Mouse (Mus musculus): ENCODE results near the gene Rmi2. TPM values are rescaled to one million over a fixed set of nuclear protein-coding genes. Genes with fewer than 3 reads are reported as not detected.

Gene Rmi2
- polyA plus RNA-seq, 1 experiment from 2014 or later: 3.7 TPM

DNA sequence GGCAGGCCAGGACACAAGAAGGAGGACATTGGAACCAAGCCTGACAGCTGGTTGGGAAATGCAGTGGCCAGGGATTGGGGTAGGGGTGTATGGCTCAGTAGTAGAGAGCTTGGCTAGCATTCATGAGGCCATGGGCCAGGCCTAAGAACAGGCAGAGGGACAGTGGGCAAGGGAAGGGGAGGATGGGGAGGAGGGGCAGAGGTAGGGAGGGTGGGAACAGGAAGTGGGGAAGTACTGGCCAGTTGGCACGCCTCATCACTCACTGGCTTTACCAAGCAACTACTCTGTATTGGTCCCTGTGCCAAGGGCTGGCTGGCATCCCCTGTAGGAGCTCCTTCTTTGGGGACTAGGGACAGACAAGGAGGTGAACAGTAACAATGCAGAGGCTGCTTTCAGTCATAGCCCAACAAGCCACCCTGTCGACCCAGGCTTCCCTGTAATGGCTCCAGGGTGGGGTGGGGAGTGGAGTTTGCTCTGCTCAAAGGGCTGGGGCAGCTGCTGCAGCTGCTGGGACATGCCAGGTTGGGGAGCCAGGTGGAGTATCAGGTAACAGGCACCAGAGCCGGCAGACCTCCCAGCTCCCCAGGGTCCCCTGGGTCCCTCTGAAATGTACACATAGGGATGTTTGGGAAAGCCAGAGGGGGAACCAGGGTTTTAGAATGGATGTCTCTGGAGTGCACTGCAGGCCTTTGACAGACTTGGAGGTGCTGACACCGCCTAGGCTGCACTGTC is 46.5 kb downstream of the Rmi2 start:
- no peak for DNase-seq (ENCODE audit: low spot score)
- peaks cover 13% of the 10 kb centered on the region for H3K4me1 ChIP-seq
- no peak overlapping the region for H3K4me3 ChIP-seq
- H3K27me3 ChIP-seq (ENCODE audit: insufficient read depth, poor library complexity, severe bottlenecking): peaks cover 7% of the 10 kb centered on the region
- no peaks in the 10 kb centered on the region for H3K9me3 ChIP-seq
- 54% methylated on average over 4 of the region's 4 CpGs for WGBS
- H3K36me3 ChIP-seq: no peaks in the 10 kb centered on the region
- 0 out of 2 replicates have a peak overlapping the region, but pooled peaks have one; percentile 13 for H3K27ac ChIP-seq

DNA sequence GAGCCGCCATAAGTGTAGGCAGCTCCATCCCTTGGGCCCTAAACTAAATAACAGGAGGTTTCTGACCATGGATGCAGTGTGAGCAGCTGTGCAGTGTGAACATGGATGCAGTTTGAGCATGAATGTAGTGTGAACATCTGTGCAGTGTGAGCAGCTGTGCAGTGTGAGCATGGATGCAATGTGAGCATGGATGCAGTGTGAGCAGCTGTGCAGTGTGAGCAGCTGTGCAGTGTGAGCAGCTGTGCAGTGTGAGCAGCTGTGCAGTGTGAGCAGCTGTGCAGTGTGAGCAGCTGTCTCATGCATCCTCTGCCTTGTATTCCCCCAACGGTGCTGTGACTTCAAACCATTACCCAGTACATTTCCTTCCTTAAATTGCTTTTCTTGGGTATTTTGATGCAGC is 52.6 kb downstream of the Rmi2 start:
- Histone ChIP-seq H3K27ac (no peak overlapping the region), H3K4me1 (no peaks in the 10 kb centered on the region), H3K36me3 (no peaks in the 10 kb centered on the region), H3K4me3 (no peak overlapping the region), H3K27me3 (ENCODE audit: insufficient read depth, poor library complexity, severe bottlenecking) (no peaks in the 10 kb centered on the region), H3K9me3 (no peaks in the 10 kb centered on the region)
- DNase-seq (ENCODE audit: low spot score): no peak
- 87% methylated on average over 2 of the region's 2 CpGs for WGBS

DNA sequence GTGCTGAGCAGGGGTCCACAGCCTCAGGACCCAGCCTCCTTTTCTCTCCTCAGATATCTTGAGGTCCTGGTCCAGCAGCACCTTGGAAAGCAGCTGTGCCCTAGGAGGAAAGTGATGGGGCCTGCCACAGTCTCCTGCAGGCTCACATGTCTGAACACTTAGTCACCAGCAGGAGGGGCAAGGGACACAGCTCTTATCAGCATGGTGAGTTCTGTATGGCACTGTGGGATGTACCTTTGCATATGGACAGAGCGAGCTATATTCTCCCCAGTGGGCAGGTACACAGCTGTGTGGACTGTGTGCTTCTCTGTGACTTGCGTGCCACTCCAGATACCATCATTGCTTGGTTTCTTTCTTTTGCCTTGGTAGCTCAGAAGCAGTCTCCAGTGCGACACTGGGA is 55.5 kb downstream of the Rmi2 start:
- no peaks in the 10 kb centered on the region for H3K36me3 ChIP-seq
- no peak overlapping the region for H3K4me3 ChIP-seq
- H3K4me1 ChIP-seq: peaks cover 8% of the 10 kb centered on the region
- DNase-seq (ENCODE audit: low spot score): no peak
- WGBS: 84% methylated on average over 3 of the region's 3 CpGs
- H3K9me3 ChIP-seq: no peaks in the 10 kb centered on the region
- H3K27ac ChIP-seq: no peak overlapping the region
- no peaks in the 10 kb centered on the region for H3K27me3 ChIP-seq (ENCODE audit: insufficient read depth, poor library complexity, severe bottlenecking)

DNA sequence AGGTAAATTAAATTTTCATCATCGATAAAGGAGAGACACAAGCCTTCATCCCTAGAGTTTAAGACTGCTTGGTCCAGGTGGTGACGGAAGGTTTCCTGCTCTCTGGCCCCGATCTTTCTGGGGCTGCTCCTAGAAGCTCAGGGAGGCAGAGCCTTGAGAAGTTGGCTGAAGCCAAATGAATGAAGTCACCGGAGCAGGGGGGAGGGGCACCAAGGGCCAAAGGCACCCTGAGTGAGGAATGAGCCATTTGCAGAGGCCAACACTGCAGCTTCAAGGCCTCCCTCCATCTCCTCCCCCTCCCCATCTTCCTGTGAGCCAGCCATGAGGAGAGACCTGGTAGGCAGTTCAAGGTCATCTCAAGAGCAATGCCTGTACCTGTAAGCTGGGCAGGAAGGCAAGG is 58.3 kb downstream of the Rmi2 start:
- WGBS: 56% methylated on average over 4 of the region's 4 CpGs
- Histone ChIP-seq H3K27me3 (ENCODE audit: insufficient read depth, poor library complexity, severe bottlenecking) (no peaks in the 10 kb centered on the region), H3K36me3 (no peaks in the 10 kb centered on the region), H3K4me1 (peaks cover 13% of the 10 kb centered on the region), H3K9me3 (no peaks in the 10 kb centered on the region; the same call in 1 of the 2 replicates), H3K27ac (no peak overlapping the region), H3K4me3 (no peak overlapping the region)
- no peak for DNase-seq (ENCODE audit: low spot score)

DNA sequence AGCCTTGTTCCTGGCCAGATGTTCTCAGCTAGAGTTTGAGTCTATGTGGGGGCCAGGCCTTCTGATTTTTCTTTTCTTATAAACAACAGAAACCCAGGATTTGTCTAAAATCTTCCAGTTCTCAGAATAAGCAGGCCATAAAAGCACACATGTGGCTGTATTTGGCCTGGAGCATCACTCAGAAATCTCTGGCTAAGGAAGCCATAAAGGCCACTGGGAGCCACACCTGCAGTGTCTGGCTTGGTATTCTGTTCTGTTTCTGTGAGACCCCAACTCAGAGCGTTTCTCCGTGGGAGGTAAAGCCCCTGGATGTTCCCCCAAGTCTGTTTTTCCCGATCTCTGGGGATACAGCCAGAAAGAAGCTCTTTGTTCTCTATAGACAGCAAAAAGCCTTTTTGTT is 61.0 kb downstream of the Rmi2 start:
- no peaks in the 10 kb centered on the region for H3K27me3 ChIP-seq (ENCODE audit: insufficient read depth, poor library complexity, severe bottlenecking)
- H3K36me3 ChIP-seq: no peaks in the 10 kb centered on the region
- H3K4me3 ChIP-seq: no peak overlapping the region
- WGBS: 84% methylated on average over 3 of the region's 3 CpGs
- no peak overlapping the region for H3K27ac ChIP-seq
- no peaks in the 10 kb centered on the region; the same call in 1 of the 2 replicates for H3K9me3 ChIP-seq
- peaks cover 16% of the 10 kb centered on the region for H3K4me1 ChIP-seq
- DNase-seq (ENCODE audit: low spot score): no peak

DNA sequence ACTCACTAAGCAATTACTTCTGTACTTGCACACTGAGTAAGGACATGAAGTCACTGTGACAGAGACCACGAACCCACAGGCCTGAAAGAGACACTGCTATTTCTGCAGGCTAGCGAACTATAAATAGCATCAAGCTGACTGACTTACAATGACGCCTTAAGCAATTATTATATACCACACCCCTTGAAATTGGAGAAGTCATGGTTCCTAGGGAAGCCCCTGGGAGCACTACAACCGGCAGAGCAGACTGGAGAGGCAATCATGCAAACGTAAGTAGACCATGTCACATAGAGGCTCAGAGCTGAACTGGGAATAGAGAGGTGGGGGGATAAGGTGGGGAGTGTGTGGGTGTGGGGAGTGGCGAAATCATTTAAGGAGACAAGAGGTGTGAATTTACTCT is 62.5 kb downstream of the Rmi2 start:
- H3K9me3 ChIP-seq: no peaks in the 10 kb centered on the region; the same call in 1 of the 2 replicates
- no peak for DNase-seq (ENCODE audit: low spot score)
- peaks cover 31% of the 10 kb centered on the region for H3K4me1 ChIP-seq
- 53% methylated on average over 6 of the region's 6 CpGs for WGBS
- H3K27me3 ChIP-seq (ENCODE audit: insufficient read depth, poor library complexity, severe bottlenecking): no peaks in the 10 kb centered on the region
- H3K4me3 ChIP-seq: no peak overlapping the region
- no peak overlapping the region for H3K27ac ChIP-seq
- no peaks in the 10 kb centered on the region for H3K36me3 ChIP-seq

DNA sequence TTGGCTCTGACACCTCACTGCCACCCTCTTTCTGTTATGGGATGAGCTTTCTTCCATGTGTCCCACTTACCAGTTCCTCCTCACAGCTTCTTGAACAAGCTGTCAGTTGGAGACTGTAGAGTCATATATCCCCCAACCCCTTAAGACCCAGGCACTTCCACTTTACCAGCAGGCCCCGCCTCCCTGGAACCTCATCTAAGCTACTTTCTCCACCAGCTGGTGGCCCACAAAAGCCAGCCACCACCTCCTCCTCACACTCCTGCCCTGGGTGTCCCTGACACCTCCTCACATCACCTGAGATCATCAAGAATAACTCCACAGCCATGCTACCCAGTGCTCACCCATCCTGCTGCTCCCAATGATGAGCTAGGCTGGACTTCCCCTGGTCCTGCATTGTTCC is 65.9 kb downstream of the Rmi2 start:
- Histone ChIP-seq H3K4me3 (no peak overlapping the region), H3K27me3 (ENCODE audit: insufficient read depth, poor library complexity, severe bottlenecking) (no peaks in the 10 kb centered on the region), H3K27ac (no peak overlapping the region), H3K36me3 (no peaks in the 10 kb centered on the region), H3K4me1 (peaks cover 33% of the 10 kb centered on the region), H3K9me3 (no peaks in the 10 kb centered on the region; the same call in 1 of the 2 replicates)
- 77% methylated on average over 1 of the region's 1 CpGs for WGBS
- no peak for DNase-seq (ENCODE audit: low spot score)

DNA sequence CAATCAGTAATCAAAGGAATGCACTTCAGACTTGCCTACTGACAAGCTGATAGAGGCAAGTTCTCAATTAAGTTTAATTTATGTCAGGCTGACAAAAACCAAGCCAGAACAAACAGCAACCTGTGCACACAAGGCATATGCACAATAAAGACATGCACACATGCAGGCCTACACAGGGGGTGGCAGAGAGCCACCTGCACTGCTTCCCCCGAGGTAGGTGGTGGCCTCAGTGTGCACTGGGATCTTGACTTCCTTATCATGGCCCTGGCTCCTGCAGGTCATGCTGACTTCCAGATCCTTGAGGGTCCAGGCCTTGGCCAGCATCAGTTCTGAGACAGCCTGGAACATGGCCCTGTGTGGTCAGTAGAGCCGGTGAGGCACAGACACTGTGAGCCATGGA is 67.1 kb downstream of the Rmi2 start:
- Histone ChIP-seq H3K27ac (peak overlapping the region; percentile 10; the same call in 1 of the 2 replicates), H3K36me3 (no peaks in the 10 kb centered on the region), H3K4me1 (peaks cover 35% of the 10 kb centered on the region), H3K27me3 (ENCODE audit: insufficient read depth, poor library complexity, severe bottlenecking) (no peaks in the 10 kb centered on the region), H3K9me3 (no peaks in the 10 kb centered on the region; the same call in 1 of the 2 replicates), H3K4me3 (no peak overlapping the region)
- 56% methylated on average over 2 of the region's 2 CpGs for WGBS
- DNase-seq (ENCODE audit: low spot score): no peak

DNA sequence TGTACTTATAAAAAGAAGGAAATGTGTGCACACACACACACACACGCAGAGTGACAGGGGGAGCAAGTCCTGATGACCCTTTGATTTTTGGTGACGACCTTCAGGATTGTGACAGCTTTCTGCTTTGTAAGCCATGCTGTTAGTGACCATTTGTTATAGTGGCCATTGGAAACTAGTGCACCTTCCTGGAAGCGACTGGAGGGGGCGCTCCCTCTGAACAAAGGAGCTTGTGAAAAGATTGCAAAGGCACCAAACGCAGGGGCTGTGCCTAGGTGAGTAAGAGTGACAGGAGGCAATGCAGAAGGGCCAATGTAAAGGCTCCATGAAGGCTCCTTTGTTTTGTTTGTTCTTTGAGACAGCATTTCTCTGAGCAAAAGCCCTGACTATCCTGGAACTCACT is 68.0 kb downstream of the Rmi2 start:
- Histone ChIP-seq H3K9me3 (no peaks in the 10 kb centered on the region), H3K4me3 (no peak overlapping the region), H3K27me3 (ENCODE audit: insufficient read depth, poor library complexity, severe bottlenecking) (no peaks in the 10 kb centered on the region), H3K36me3 (no peaks in the 10 kb centered on the region), H3K27ac (no peak overlapping the region), H3K4me1 (peaks cover 30% of the 10 kb centered on the region)
- DNase-seq (ENCODE audit: low spot score): no peak
- WGBS: 51% methylated on average over 5 of the region's 5 CpGs

DNA sequence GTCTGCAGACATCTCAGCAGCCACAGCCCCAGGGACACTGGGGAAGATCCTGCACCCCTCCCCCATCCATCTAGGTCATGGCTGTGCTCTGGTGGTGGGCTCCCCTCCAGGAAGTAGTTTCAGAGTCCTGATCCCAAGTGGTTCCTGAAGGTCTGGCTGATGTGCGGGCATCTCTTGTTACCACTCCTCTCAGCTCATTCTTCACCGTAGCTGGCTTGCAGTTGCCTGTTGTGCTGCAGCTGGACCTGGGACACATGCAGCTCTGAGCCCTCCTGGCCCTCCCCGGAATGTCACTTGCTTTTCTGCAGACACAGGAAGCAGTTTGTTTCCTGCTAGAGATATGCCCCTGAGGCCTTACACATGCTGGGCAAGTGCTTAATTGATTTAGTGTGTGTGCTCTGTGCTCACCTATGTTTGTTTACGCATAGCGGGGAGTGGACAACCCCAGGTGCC is 70.8 kb downstream of the Rmi2 start:
- Histone ChIP-seq H3K36me3 (no peaks in the 10 kb centered on the region), H3K4me1 (peaks cover 39% of the 10 kb centered on the region), H3K27me3 (ENCODE audit: insufficient read depth, poor library complexity, severe bottlenecking) (no peaks in the 10 kb centered on the region), H3K4me3 (no peak overlapping the region), H3K9me3 (no peaks in the 10 kb centered on the region), H3K27ac (peak overlapping the region; percentile 60)
- no peak for DNase-seq (ENCODE audit: low spot score)
- WGBS: 43% methylated on average over 5 of the region's 5 CpGs

DNA sequence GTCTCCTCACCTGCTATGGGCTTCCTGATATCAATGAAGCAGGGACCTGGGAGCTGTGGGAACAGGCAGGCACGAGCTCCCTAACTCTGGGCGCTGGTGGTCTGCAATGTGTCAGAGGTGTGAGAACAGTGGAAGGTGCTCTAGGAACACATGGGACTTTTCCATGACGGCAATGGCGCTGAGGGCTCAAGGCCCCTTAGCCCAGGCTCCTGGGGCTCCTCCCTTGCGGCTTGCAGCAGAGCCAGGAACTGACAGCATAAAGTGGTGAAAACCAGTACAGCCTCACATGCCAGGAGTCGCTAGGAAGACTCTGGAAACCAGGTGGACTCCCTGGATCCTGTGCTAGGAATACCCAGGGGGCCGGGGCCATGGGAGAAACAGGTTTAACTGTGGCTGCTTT is 75.7 kb downstream of the Rmi2 start:
- Histone ChIP-seq H3K27ac (peak overlapping the region; percentile 52; the same call in 1 of the 2 replicates), H3K4me3 (no peak overlapping the region)

DNA sequence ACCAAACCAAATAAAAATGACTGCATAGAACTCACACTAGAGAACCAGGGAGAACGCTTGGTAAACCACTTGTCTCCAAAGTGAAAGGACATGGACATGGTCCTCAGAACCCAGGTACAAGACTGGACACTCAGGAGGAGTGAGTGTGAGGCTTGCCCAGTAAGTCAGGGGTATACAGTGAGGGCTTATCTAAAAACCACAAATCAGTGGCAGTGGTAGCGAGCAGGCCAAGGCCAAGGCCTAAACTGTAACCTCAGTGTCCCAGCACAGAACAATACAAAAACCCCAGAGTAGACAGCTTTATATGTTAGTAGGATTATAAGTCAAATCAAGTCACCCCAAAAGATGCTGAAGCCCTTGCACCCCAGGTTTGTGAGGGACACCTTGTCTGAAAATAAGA is 76.2 kb downstream of the Rmi2 start:
- 88% methylated on average over 2 of the region's 2 CpGs for WGBS
- Histone ChIP-seq H3K27me3 (ENCODE audit: insufficient read depth, poor library complexity, severe bottlenecking) (no peaks in the 10 kb centered on the region), H3K36me3 (no peaks in the 10 kb centered on the region), H3K27ac (no peak overlapping the region), H3K4me1 (peaks cover 13% of the 10 kb centered on the region), H3K4me3 (no peak overlapping the region), H3K9me3 (no peaks in the 10 kb centered on the region)
- no peak for DNase-seq (ENCODE audit: low spot score)

More for the DNA sequence above, 75.7 kb downstream of the Rmi2 start:
- no peaks in the 10 kb centered on the region for H3K36me3 ChIP-seq
- DNase-seq (ENCODE audit: low spot score): no peak
- WGBS: 54% methylated on average over 7 of the region's 7 CpGs
- H3K27me3 ChIP-seq (ENCODE audit: insufficient read depth, poor library complexity, severe bottlenecking): no peaks in the 10 kb centered on the region
- peaks cover 18% of the 10 kb centered on the region for H3K4me1 ChIP-seq
- H3K9me3 ChIP-seq: no peaks in the 10 kb centered on the region

DNA sequence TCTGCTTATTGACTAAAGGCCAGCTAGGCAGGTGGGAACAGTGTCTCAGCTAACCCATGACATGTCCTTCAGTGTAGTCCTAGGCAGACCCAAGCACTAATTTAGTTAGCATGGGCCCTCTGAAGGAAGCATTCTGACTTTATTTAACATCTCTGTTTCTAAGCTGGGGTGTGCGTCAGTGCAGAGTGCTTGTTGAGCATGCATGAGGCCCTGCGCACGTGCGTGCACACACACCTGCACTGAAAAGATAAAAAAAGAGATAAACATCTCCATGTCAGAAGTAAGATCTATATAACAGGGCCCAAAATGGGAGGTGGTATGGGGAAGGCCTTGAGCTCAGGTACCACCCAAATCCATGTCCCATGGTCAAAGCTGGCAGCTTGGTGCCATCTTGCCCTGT is 80.2 kb downstream of the Rmi2 start:
- no peak overlapping the region for H3K27ac ChIP-seq
- H3K36me3 ChIP-seq: no peaks in the 10 kb centered on the region
- H3K4me1 ChIP-seq: peaks cover 22% of the 10 kb centered on the region
- no peak for DNase-seq (ENCODE audit: low spot score)
- no peaks in the 10 kb centered on the region for H3K9me3 ChIP-seq
- no peak overlapping the region for H3K4me3 ChIP-seq
- no peaks in the 10 kb centered on the region for H3K27me3 ChIP-seq (ENCODE audit: insufficient read depth, poor library complexity, severe bottlenecking)
- 90% methylated on average over 4 of the region's 4 CpGs for WGBS

DNA sequence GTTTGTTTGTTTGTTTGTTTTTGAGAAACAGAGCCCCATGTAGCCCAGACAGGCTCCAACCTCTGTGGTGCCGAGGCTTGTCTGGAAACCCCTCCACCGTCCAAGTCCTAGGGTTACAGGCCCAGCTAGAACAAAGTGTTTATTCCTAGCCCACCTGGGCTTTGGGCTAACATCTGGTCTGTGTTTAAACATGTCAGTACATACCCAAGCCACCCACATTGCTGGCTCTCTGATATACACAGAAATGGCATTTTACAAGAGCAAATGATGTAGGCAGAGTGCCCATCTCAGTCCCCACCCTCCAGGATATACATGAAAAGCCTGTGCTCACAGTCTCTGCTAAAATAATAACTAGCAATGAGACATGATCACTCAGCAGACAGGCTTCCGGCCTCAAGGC is 81.4 kb downstream of the Rmi2 start:
- H3K9me3 ChIP-seq: no peaks in the 10 kb centered on the region
- no peak overlapping the region for H3K27ac ChIP-seq
- H3K4me1 ChIP-seq: peaks cover 18% of the 10 kb centered on the region
- no peaks in the 10 kb centered on the region for H3K36me3 ChIP-seq
- DNase-seq (ENCODE audit: low spot score): no peak
- no peaks in the 10 kb centered on the region for H3K27me3 ChIP-seq (ENCODE audit: insufficient read depth, poor library complexity, severe bottlenecking)
- no peak overlapping the region for H3K4me3 ChIP-seq
- WGBS: 72% methylated on average over 3 of the region's 3 CpGs

Data from heart, embryonic 10.5 days (tissue).